Mouse (Mus musculus) ES-E14 (cell line): ENCODE results near the gene Retreg3. TPM values are rescaled to one million over a fixed set of nuclear protein-coding genes. Genes with fewer than 3 reads are reported as not detected.

Experiments used
- DNase-seq: peaks from one replicate; pipeline ENCODE4 v3.0.0-alpha.2; 2013; ENCODE audit warnings: low read depth, low spot score
- H3K27ac ChIP-seq: 2 replicates; pipeline ENCODE4 v1.5.1; 2012; ENCODE audit warnings: low read depth, mild to moderate bottlenecking, low read length, moderate library complexity, mixed read lengths; ENCODE audit not compliant: poor library complexity, insufficient read depth, severe bottlenecking
- H3K36me3 ChIP-seq: 2 replicates; pipeline ENCODE4 v1.6.1; 2012; ENCODE audit warnings: mild to moderate bottlenecking, low read length, moderate library complexity, mixed read lengths; ENCODE audit not compliant: control insufficient read depth, poor library complexity, insufficient read depth, severe bottlenecking
- H3K4me1 ChIP-seq, 2 experiments: fragments of 150-350 bp in 1 of 2; sonication (generic) in 1 of 2; 2 replicates each; pipeline ENCODE4 v1.6.1; 2012; ENCODE audit warnings: low read length in 2 of 2, mild to moderate bottlenecking in 1 of 2, mixed read lengths in 1 of 2; ENCODE audit not compliant: control insufficient read depth in 2 of 2, insufficient read depth in 2 of 2, poor library complexity in 1 of 2
- H3K4me3 ChIP-seq, 2 experiments: fragments of 150-350 bp in 1 of 2; sonication (generic) in 1 of 2; 2 replicates each; pipeline ENCODE4 v1.5.1; 2012; ENCODE audit warnings: low read length in 2 of 2, low read depth in 1 of 2, mild to moderate bottlenecking in 1 of 2, mixed read lengths in 1 of 2; ENCODE audit not compliant: insufficient read depth in 1 of 2, poor library complexity in 1 of 2, severe bottlenecking in 1 of 2
- H3K9ac ChIP-seq: 2 replicates; pipeline ENCODE4 v1.6.1; 2012; ENCODE audit warnings: low read depth, mild to moderate bottlenecking, low read length, mixed read lengths; ENCODE audit not compliant: poor library complexity, insufficient read depth, severe bottlenecking
- H3K9me3 ChIP-seq: fragments of 150-350 bp; sonication (generic); 2 replicates; pipeline ENCODE4 v1.6.1; 2012; ENCODE audit warnings: low read depth, mild to moderate bottlenecking, low read length; ENCODE audit not compliant: control insufficient read depth, insufficient read depth
- CHD2 ChIP-seq: IDR thresholded peaks from 2 replicates; pipeline ENCODE4 v1.6.1; 2014; ENCODE audit warnings: mild to moderate bottlenecking, low read depth, low read length, inconsistent platforms
- HCFC1 ChIP-seq: IDR thresholded peaks from 2 replicates; pipeline ENCODE4 v1.6.1; 2012; ENCODE audit warnings: low read length, inconsistent platforms, borderline replicate concordance; ENCODE audit not compliant: insufficient read depth
- MAFK ChIP-seq: IDR thresholded peaks from 2 replicates; pipeline ENCODE4 v1.6.1; 2014; ENCODE audit warnings: mild to moderate bottlenecking, low read depth, low read length, inconsistent platforms; ENCODE audit not compliant: insufficient read depth
- ZC3H11A ChIP-seq: IDR thresholded peaks from 2 replicates; pipeline ENCODE4 v1.6.1; 2012; ENCODE audit warnings: low read depth, mild to moderate bottlenecking, inconsistent platforms, low read length, borderline replicate concordance
- ZNF384 ChIP-seq: IDR thresholded peaks from 2 replicates; pipeline ENCODE4 v1.6.1; 2012; ENCODE audit warnings: low read depth, low read length, inconsistent platforms
- in situ Hi-C, 2 experiments: fragments of 600-800 bp; cut with MboI; formaldehyde crosslinking; loops; one replicate each; pipeline ENCODE4 v1.15.1; 2025; ENCODE audit warnings: low sequenced_read_pairs in 2 of 2, inconsistent platforms in 1 of 2; ENCODE audit not compliant: unreplicated experiment in 2 of 2
- total RNA-seq: library from RNA; depleted of rRNA; stranded (reverse); fragments of 300-350 nt; gene quantifications from 2 replicates; pipeline ENCODE4 v1.2.3, GENCODE M21; 2012

Gene Retreg3
- total RNA-seq, 1 experiment, result 60.4 TPM

GRCm38 (mm10) chr11:101166357-101166756, 46.7 kb upstream of the Retreg3 start:
- no peak overlapping the region for H3K9ac ChIP-seq
- in situ Hi-C loops, result no loop called here
- H3K36me3 ChIP-seq, result peaks cover 2% of the 10 kb centered on the region; the same call in 1 of the 2 replicates
- peaks cover 0 to 13% of the 10 kb centered on the region in 2 experiments; a peak in 2 of 4 replicates for H3K4me1 ChIP-seq
- no peaks in the 10 kb centered on the region for H3K9me3 ChIP-seq
- DNase-seq, result no peak
- no peak overlapping the region for H3K27ac ChIP-seq
- H3K4me3 ChIP-seq, result no peak overlapping the region
- TF ChIP-seq HCFC1, result no peak
- no peak for TF ChIP-seq ZC3H11A
- no peak for TF ChIP-seq ZNF384
- TF ChIP-seq CHD2, result no peak
- no peak for TF ChIP-seq MAFK

GRCm38 (mm10) chr11:101164677-101165580, 45.2 kb upstream of the Retreg3 start:
- in situ Hi-C loops, result no loop called here
- peaks cover 0 to 10% of the 10 kb centered on the region in 2 experiments; a peak in 2 of 4 replicates for H3K4me1 ChIP-seq
- H3K9ac ChIP-seq, result no peak overlapping the region
- TF ChIP-seq CHD2 (no peak), HCFC1 (no peak), ZC3H11A (no peak), MAFK (no peak), ZNF384 (no peak)
- no peaks in the 10 kb centered on the region for H3K9me3 ChIP-seq
- DNase-seq, result no peak
- peaks cover 2% of the 10 kb centered on the region; the same call in 1 of the 2 replicates for H3K36me3 ChIP-seq
- peak overlapping the region; percentile 43 to 46; a peak in 2 of 4 replicates for H3K4me3 ChIP-seq
- H3K27ac ChIP-seq, result no peak overlapping the region

- in situ Hi-C loops, result no loop called here
- DNase-seq, result no peak
- no peak overlapping the region for H3K27ac ChIP-seq
These were observed 44.6 kb upstream of the Retreg3 start for GRCm38 (mm10) chr11:101164351-101164665.

GRCm38 (mm10) chr11:101163476-101164350, 44.0 kb upstream of the Retreg3 start:
- Histone ChIP-seq H3K9ac (no peak overlapping the region), H3K36me3 (peaks cover 2% of the 10 kb centered on the region; the same call in 1 of the 2 replicates), H3K4me1 (peaks cover 0 to 10% of the 10 kb centered on the region in 2 experiments; a peak in 2 of 4 replicates), H3K4me3 (peak overlapping the region; percentile 43 to 46; a peak in 3 of 4 replicates), H3K9me3 (no peaks in the 10 kb centered on the region), H3K27ac (no peak overlapping the region)
- in situ Hi-C loops, result no loop called here
- DNase-seq, result no peak
- TF ChIP-seq ZNF384, result no peak
- no peak for TF ChIP-seq MAFK
- TF ChIP-seq ZC3H11A, result no peak
- no peak for TF ChIP-seq HCFC1

More at GRCm38 (mm10) chr11:101164351-101164665, 44.6 kb upstream of the Retreg3 start:
- TF ChIP-seq ZC3H11A (no peak), MAFK (no peak), ZNF384 (no peak), HCFC1 (no peak), CHD2 (no peak)
- peaks cover 2% of the 10 kb centered on the region; the same call in 1 of the 2 replicates for H3K36me3 ChIP-seq
- H3K9ac ChIP-seq, result no peak overlapping the region
- no peaks in the 10 kb centered on the region for H3K9me3 ChIP-seq
- peak overlapping the region; percentile 43 to 46; a peak in 3 of 4 replicates for H3K4me3 ChIP-seq
- peaks cover 0 to 10% of the 10 kb centered on the region in 2 experiments; a peak in 2 of 4 replicates for H3K4me1 ChIP-seq
